In the genomic region with DNA sequence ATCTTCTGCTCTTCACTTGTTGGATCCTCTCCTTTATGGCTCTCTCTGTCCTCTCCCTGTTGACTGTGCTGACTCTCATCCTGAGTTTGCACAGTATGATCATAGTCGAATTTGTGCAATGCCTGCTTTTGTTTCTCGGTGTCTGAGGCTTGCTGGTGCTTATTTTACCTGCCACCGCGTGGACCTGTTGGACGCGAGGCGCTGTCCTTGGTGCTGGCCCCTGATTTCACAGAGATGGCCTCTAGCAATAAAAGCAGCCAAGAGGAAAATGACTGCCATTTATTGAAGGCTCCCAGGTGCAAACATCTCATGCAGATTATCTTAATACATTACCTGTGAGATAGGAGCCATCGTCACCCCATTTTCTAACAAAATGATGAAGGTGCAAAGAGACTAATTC, we compare ENCODE assay signal across 13 mouse cellular contexts. TPM values are rescaled to one million over a fixed set of nuclear protein-coding genes. Genes with fewer than 3 reads are reported as not detected.
DNase-seq lines count a peak whose midpoint lies in the region; ATAC-seq and TF ChIP-seq lines count a peak whose summit lies in the region.
"Had no signal": no experiment of that assay in that cellular context is flagged by ENCODE, and none has a peak within 500 bp of the region (broad histone marks: within the 10 kb centered on the region; RNA-seq: fewer than 3 reads in every experiment).

No protein-coding gene starts in this region.

- H3K36me3 ChIP-seq in lung, embryonic 14.5 days (ENCODE audit: insufficient read depth) = no peaks in the 10 kb centered on the region
- H3K36me3 ChIP-seq in limb, embryonic 11.5 days (ENCODE audit: control insufficient read depth, insufficient read depth, low read length) = no peaks in the 10 kb centered on the region
- H3K36me3 ChIP-seq: hindbrain, embryonic 12.5 days had no signal

- peak; percentile 56 for DNase-seq in adrenal gland, postnatal 25 days
- no peak for DNase-seq in adrenal gland, postnatal 4 days (ENCODE audit: low spot score in 2 of 2)
- peak; percentile 78 for DNase-seq in lung, embryonic 14.5 days
- no peak for DNase-seq in lung, postnatal 25 days (ENCODE audit: low spot score)
- peak; percentile 38 for DNase-seq in R1 (ENCODE audit: low read depth, low spot score)
- DNase-seq in limb, embryonic 11.5 days (ENCODE audit: low spot score) = peak; percentile 82
- DNase-seq in right cerebral cortex, postnatal 14 days = no peak
- DNase-seq: B cell, adult 2 months; cerebellum, adult 8-10 months had no signal

- H3K4me3 ChIP-seq in lung, embryonic 14.5 days (ENCODE audit: low read depth, low read length) = no peak overlapping the region
- H3K4me3 ChIP-seq in limb, embryonic 11.5 days (ENCODE audit: low read depth, low read length) = no peak overlapping the region
- H3K4me3 ChIP-seq: hindbrain, embryonic 12.5 days had no signal

- no peak overlapping the region for H3K27ac ChIP-seq in lung, embryonic 14.5 days (ENCODE audit: low read depth)
- no peak overlapping the region for H3K27ac ChIP-seq in limb, embryonic 11.5 days (replicated peaks; ENCODE audit: low read depth, low read length)
- H3K27ac ChIP-seq: hindbrain, embryonic 12.5 days had no signal

- no peak for ATAC-seq in lung, embryonic 14.5 days (ENCODE audit: insufficient read depth)
- no peak for ATAC-seq in limb, embryonic 11.5 days (ENCODE audit: insufficient number of reproducible peaks, low FRiP score, low TSS enrichment, low read depth)
- no peak for ATAC-seq in megakaryocyte-erythroid progenitor cell, adult 5-6 weeks (replicated peaks; ENCODE audit: low FRiP score, low TSS enrichment, poor library complexity, severe bottlenecking)

- H3K9me3 ChIP-seq in lung, embryonic 14.5 days (ENCODE audit: low read depth, low read length) = no peaks in the 10 kb centered on the region
- H3K9me3 ChIP-seq in limb, embryonic 11.5 days (ENCODE audit: control insufficient read depth, low read length) = no peaks in the 10 kb centered on the region
- H3K9me3 ChIP-seq: hindbrain, embryonic 12.5 days had no signal

- H3K27me3 ChIP-seq in lung, embryonic 14.5 days (ENCODE audit: insufficient read depth, low read length) = no peaks in the 10 kb centered on the region
- no peaks in the 10 kb centered on the region for H3K27me3 ChIP-seq in limb, embryonic 11.5 days (ENCODE audit: control insufficient read depth, insufficient read depth, low read length)

- no peaks in the 10 kb centered on the region for H3K4me1 ChIP-seq in lung, embryonic 14.5 days (ENCODE audit: insufficient read depth)
- no peaks in the 10 kb centered on the region for H3K4me1 ChIP-seq in limb, embryonic 11.5 days (ENCODE audit: control insufficient read depth, insufficient read depth, low read length)

- WGBS in lung, embryonic 14.5 days = 17% methylated on average over 8 of the region's 8 CpGs
- WGBS in limb, embryonic 11.5 days = 21% methylated on average over 8 of the region's 8 CpGs

- H3K4me2 ChIP-seq in lung, embryonic 14.5 days = no peak overlapping the region
- no peak overlapping the region for H3K4me2 ChIP-seq in limb, embryonic 11.5 days (ENCODE audit: low read depth, severe bottlenecking)
- H3K4me2 ChIP-seq: hindbrain, embryonic 12.5 days had no signal

- no peak overlapping the region for H3K9ac ChIP-seq in lung, embryonic 14.5 days
- H3K9ac ChIP-seq in limb, embryonic 11.5 days (ENCODE audit: low read length) = no peak overlapping the region
- H3K9ac ChIP-seq: hindbrain, embryonic 12.5 days had no signal

- no peak for TF ChIP-seq CTCF in lung, embryonic 14.5 days (IDR thresholded peaks at IDR 0.05; ENCODE audit: low read depth)

RNA-seq across cellular contexts. Expression of gene Ttpal, which starts 37.5 kb away (rescaled TPM):
- total RNA-seq in adrenal gland, postnatal 25 days (2021) = 29.4 and 30.0 TPM in 2 replicates
- 10 to 100 TPM; 27.9 to 30.5 TPM for total RNA-seq in adrenal gland, postnatal 4 days (2021)
- polyA plus RNA-seq in lung, embryonic 14.5 days (2014; fragmentation: Nextera tagmentation; extraction: Ambion mirVana) = 37.3 and 41.1 TPM in 2 replicates
- polyA plus RNA-seq in limb, embryonic 11.5 days (2014; fragmentation: Nextera tagmentation; extraction: Ambion mirVana) = 43.3 and 46.3 TPM in 2 replicates
- 15.6 and 27.3 TPM in 2 replicates for total RNA-seq in megakaryocyte-erythroid progenitor cell, adult 5-6 weeks (2014; fragmentation: Nextera tagmentation)
- total RNA-seq in megakaryocyte-erythroid progenitor cell, adult 5-6 weeks (2017) = 9.0 and 10.9 TPM in 2 replicates

RNA-seq across cellular contexts. Expression of gene Hnf4a, which starts 58.0 kb away (rescaled TPM):
- total RNA-seq in adrenal gland, postnatal 25 days (2021) = 2.4 TPM in 1 of 2 replicates, not detected in the other
- total RNA-seq in adrenal gland, postnatal 4 days (2021) = 10 to 100 TPM; 14.7 to 18.9 TPM
- polyA plus RNA-seq in lung, embryonic 14.5 days (2014; fragmentation: Nextera tagmentation; extraction: Ambion mirVana) = 0.11 TPM in 1 of 2 replicates, not detected in the other
- 0.34 TPM in 1 of 2 replicates, not detected in the other for polyA plus RNA-seq in limb, embryonic 11.5 days (2014; fragmentation: Nextera tagmentation; extraction: Ambion mirVana)
- total RNA-seq in megakaryocyte-erythroid progenitor cell, adult 5-6 weeks (2014; fragmentation: Nextera tagmentation) = 0.31 TPM in 1 of 2 replicates, not detected in the other
- 0.56 and 0.84 TPM in 2 replicates for total RNA-seq in megakaryocyte-erythroid progenitor cell, adult 5-6 weeks (2017)
- total RNA-seq: layer of hippocampus, postnatal 10 days had no signal
- polyA plus RNA-seq: hindbrain, embryonic 12.5 days; lung, embryonic 16.5 days had no signal

Comparison
In these comparisons a context has a peak if more than half of its experiments do, and no peak if none do; other contexts are left out.
1. DNase-seq: peak in adrenal gland, postnatal 25 days (single experiment), lung, embryonic 14.5 days (single experiment), R1 (single experiment) and limb, embryonic 11.5 days (single experiment); none in adrenal gland, postnatal 4 days (0 of 2), lung, postnatal 25 days (single experiment) and right cerebral cortex, postnatal 14 days (single experiment).